Mouse (Mus musculus) liver, postnatal 0 days (tissue): ENCODE data around the gene Gm28047.

ENCODE experiments used
- CTCF ChIP-seq: sonication (generic); IDR thresholded peaks from 2 replicates; pipeline ENCODE4 v1.5.1; 2016; ENCODE audit warnings: antibody characterized with exemption, low read depth
- EP300 ChIP-seq: IDR thresholded peaks from 2 replicates; pipeline ENCODE4 v1.6.1; 2016; ENCODE audit warnings: antibody characterized with exemption, low read depth, mild to moderate bottlenecking

GRCm38 (mm10) chr15:102557580-102557979 is 67.3 kb downstream of the Gm28047 start:
- TF ChIP-seq CTCF (peak; percentile 24), EP300 (no peak)
